Mouse (Mus musculus): ENCODE measurements at regions not wholly inside any gene's neighbourhood (a gene's known extent, or its start where the extent isn't known, plus 50 kb on each side); places are given as distances from the start of the nearest gene placed in this dataset.

GRCm38 (mm10) chr14:61697704-61698103, 90.4 kb downstream of the Kcnrg start:
- DNase-seq (ENCODE audit: low read depth, low spot score) = no peak
- Histone ChIP-seq H3K79me2 (ENCODE audit: control insufficient read depth, insufficient read depth, low read length, poor library complexity) (no peaks in the 10 kb centered on the region), H3K4me3 (ENCODE audit: control insufficient read depth in 1 of 2, insufficient read depth in 1 of 2, low read depth in 2 of 2, low read length in 2 of 2) (peak overlapping the region in 1 of 2 experiments; percentile 31; a peak in 1 of 4 replicates)

GRCm38 (mm10) chr14:61698358-61699055, 91.2 kb downstream of the Kcnrg start:
- H3K79me2 ChIP-seq (ENCODE audit: control insufficient read depth, insufficient read depth, low read length, poor library complexity) = no peaks in the 10 kb centered on the region
- peak overlapping the region; percentile 17 for H3K9ac ChIP-seq (ENCODE audit: control insufficient read depth, low read depth, low read length, poor library complexity, severe bottlenecking)
- no peak overlapping the region for H3K27ac ChIP-seq (ENCODE audit: control insufficient read depth, low read depth, low read length)
- H3K36me3 ChIP-seq (ENCODE audit: control insufficient read depth in 1 of 2, insufficient read depth in 2 of 2, low read length in 2 of 2) = peaks cover 0 to 3% of the 10 kb centered on the region in 2 experiments; a peak in 2 of 4 replicates
- peaks cover 3 to 9% of the 10 kb centered on the region in 2 experiments for H3K4me1 ChIP-seq (ENCODE audit: control insufficient read depth in 1 of 2, insufficient read depth in 2 of 2, low read length in 2 of 2)
- no peaks in the 10 kb centered on the region for H3K9me3 ChIP-seq (replicated peaks; ENCODE audit: insufficient read depth, low read length)
- H3K4me3 ChIP-seq (ENCODE audit: control insufficient read depth in 1 of 2, insufficient read depth in 1 of 2, low read depth in 2 of 2, low read length in 2 of 2) = peak overlapping the region; percentile 45 to 52
- H3K27me3 ChIP-seq (ENCODE audit: control insufficient read depth in 1 of 2, insufficient read depth in 2 of 2, low read length in 2 of 2) = no peaks in the 10 kb centered on the region
- DNase-seq (ENCODE audit: low read depth, low spot score) = peak; percentile 58
- TF ChIP-seq CHD1 (IDR thresholded peaks at IDR 0.05; ENCODE audit: low read depth, low read length) = no peak
- no peak for TF ChIP-seq MYC (IDR thresholded peaks at IDR 0.05; ENCODE audit: low read depth, low read length)
- TF ChIP-seq ZKSCAN1 (IDR thresholded peaks at IDR 0.05; ENCODE audit: low read depth, low read length) = no peak
- no peak for TF ChIP-seq MAFK (IDR thresholded peaks at IDR 0.05; ENCODE audit: borderline replicate concordance, low read depth, low read length)
- TF ChIP-seq POLR2AphosphoS5 (IDR thresholded peaks at IDR 0.05; ENCODE audit: borderline replicate concordance, low read depth, low read length) = no peak
- 0 out of 2 replicates have a peak, but pooled peaks have one; percentile 33 for TF ChIP-seq SIN3A (IDR thresholded peaks at IDR 0.05; ENCODE audit: low read length)
- no peak for TF ChIP-seq EP300 (IDR thresholded peaks at IDR 0.05; ENCODE audit: low read depth in 1 of 2, low read length in 2 of 2)
- TF ChIP-seq NELFE (IDR thresholded peaks at IDR 0.05; ENCODE audit: low read depth, low read length) = no peak
- TF ChIP-seq ZC3H11A (IDR thresholded peaks at IDR 0.05; ENCODE audit: low read depth, low read length) = no peak
- TF ChIP-seq USF2 (IDR thresholded peaks at IDR 0.05; ENCODE audit: borderline replicate concordance in 1 of 2, insufficient read depth in 1 of 2, low read depth in 1 of 2, low read length in 2 of 2) = no peak
- 0 out of 2 replicates have a peak, but pooled peaks have one; percentile 14 for TF ChIP-seq GATA1 (IDR thresholded peaks at IDR 0.05; ENCODE audit: low read depth, low read length)
- 0 out of 2 replicates have a peak, but pooled peaks have one; percentile 42 for TF ChIP-seq MAX (IDR thresholded peaks at IDR 0.05; ENCODE audit: low read length)
- no peak for TF ChIP-seq POLR2AphosphoS2 (IDR thresholded peaks at IDR 0.05; ENCODE audit: low read length)
- TF ChIP-seq MXI1 (IDR thresholded peaks at IDR 0.05; ENCODE audit: low read depth, low read length) = peak; percentile 60
- no peak for TF ChIP-seq POLR2A (IDR thresholded peaks at IDR 0.05; ENCODE audit: control insufficient read depth in 1 of 2, insufficient read depth in 1 of 2, low read depth in 1 of 2, low read length in 2 of 2, poor library complexity in 1 of 2)
- no peak for TF ChIP-seq RCOR1 (IDR thresholded peaks at IDR 0.05; ENCODE audit: low read depth, low read length)
- TF ChIP-seq RAD21 (IDR thresholded peaks at IDR 0.05; ENCODE audit: low read depth, low read length) = no peak
- 0 out of 2 replicates have a peak, but pooled peaks have one; percentile 11 for TF ChIP-seq TBP (IDR thresholded peaks at IDR 0.05; ENCODE audit: low read depth, low read length)
- TF ChIP-seq ZNF384 (IDR thresholded peaks at IDR 0.05; ENCODE audit: low read depth, low read length) = 0 out of 2 replicates have a peak, but pooled peaks have one; percentile 15
- TF ChIP-seq ETS1 (IDR thresholded peaks at IDR 0.05; ENCODE audit: low read depth, low read length) = peak; percentile 44
- no peak for TF ChIP-seq GABPA (IDR thresholded peaks at IDR 0.05; ENCODE audit: low read depth, low read length)
- no peak for TF ChIP-seq ZMIZ1 (IDR thresholded peaks at IDR 0.05; ENCODE audit: low read depth, low read length)

More at GRCm38 (mm10) chr14:61697704-61698103, 90.4 kb downstream of the Kcnrg start:
- no peaks in the 10 kb centered on the region for H3K9me3 ChIP-seq (replicated peaks; ENCODE audit: insufficient read depth, low read length)
- no peak for TF ChIP-seq JUND (IDR thresholded peaks at IDR 0.05; ENCODE audit: low read depth, low read length)
- TF ChIP-seq TBP (IDR thresholded peaks at IDR 0.05; ENCODE audit: low read depth, low read length) = no peak
- no peak for TF ChIP-seq ZKSCAN1 (IDR thresholded peaks at IDR 0.05; ENCODE audit: low read depth, low read length)
- no peak for TF ChIP-seq ZC3H11A (IDR thresholded peaks at IDR 0.05; ENCODE audit: low read depth, low read length)
- TF ChIP-seq POLR2AphosphoS5 (IDR thresholded peaks at IDR 0.05; ENCODE audit: borderline replicate concordance, low read depth, low read length) = no peak
- TF ChIP-seq NELFE (IDR thresholded peaks at IDR 0.05; ENCODE audit: low read depth, low read length) = no peak
- TF ChIP-seq USF1 (IDR thresholded peaks at IDR 0.05; ENCODE audit: low read depth, low read length) = no peak
- no peak for TF ChIP-seq GABPA (IDR thresholded peaks at IDR 0.05; ENCODE audit: low read depth, low read length)
- TF ChIP-seq MAFK (IDR thresholded peaks at IDR 0.05; ENCODE audit: borderline replicate concordance, low read depth, low read length) = no peak
- TF ChIP-seq UBTF (IDR thresholded peaks at IDR 0.05; ENCODE audit: borderline replicate concordance, insufficient read depth, low read depth, low read length) = no peak
- no peak for TF ChIP-seq POLR2AphosphoS2 (IDR thresholded peaks at IDR 0.05; ENCODE audit: low read length)
- no peak for TF ChIP-seq MYB (IDR thresholded peaks at IDR 0.05; ENCODE audit: low read depth, low read length)
- no peak for TF ChIP-seq ZMIZ1 (IDR thresholded peaks at IDR 0.05; ENCODE audit: low read depth, low read length)
- no peak for TF ChIP-seq SMC3 (IDR thresholded peaks at IDR 0.05; ENCODE audit: low read depth, low read length)
- TF ChIP-seq USF2 (IDR thresholded peaks at IDR 0.05; ENCODE audit: borderline replicate concordance in 1 of 2, insufficient read depth in 1 of 2, low read depth in 1 of 2, low read length in 2 of 2) = no peak
- TF ChIP-seq ETS1 (IDR thresholded peaks at IDR 0.05; ENCODE audit: low read depth, low read length) = no peak
- TF ChIP-seq KAT2A (conservative IDR thresholded peaks at IDR 0.05; ENCODE audit: low read depth, low read length) = no peak
- peaks cover 3 to 11% of the 10 kb centered on the region in 2 experiments for H3K4me1 ChIP-seq (ENCODE audit: control insufficient read depth in 1 of 2, insufficient read depth in 2 of 2, low read length in 2 of 2)
- H3K27ac ChIP-seq (ENCODE audit: control insufficient read depth, low read depth, low read length) = no peak overlapping the region
- no peak overlapping the region for H3K9ac ChIP-seq (ENCODE audit: control insufficient read depth, low read depth, low read length, poor library complexity, severe bottlenecking)
- H3K27me3 ChIP-seq (ENCODE audit: control insufficient read depth in 1 of 2, insufficient read depth in 2 of 2, low read length in 2 of 2) = no peaks in the 10 kb centered on the region
- H3K36me3 ChIP-seq (ENCODE audit: control insufficient read depth in 1 of 2, insufficient read depth in 2 of 2, low read length in 2 of 2) = peaks cover 0 to 8% of the 10 kb centered on the region in 2 experiments; a peak in 2 of 4 replicates

All from MEL (cell line).